ENCODE assay signal across 14 mouse cellular contexts in genomic region chr11:34704384-34705107, GRCm38 (mm10).
DNase-seq lines count a peak whose midpoint lies in the region; ATAC-seq and TF ChIP-seq lines count a peak whose summit lies in the region.
"Had no signal": no experiment of that assay in that cellular context is flagged by ENCODE, and none has a peak within 500 bp of the region (broad histone marks: within the 10 kb centered on the region; RNA-seq: fewer than 3 reads in every experiment).

No protein-coding gene starts in this region.

- H3K36me3 ChIP-seq in kidney, postnatal 0 days (ENCODE audit: insufficient read depth, low read length) = no peaks in the 10 kb centered on the region
- no peaks in the 10 kb centered on the region for H3K36me3 ChIP-seq in kidney, embryonic 14.5 days (ENCODE audit: control insufficient read depth, insufficient read depth, low read length)
- no peaks in the 10 kb centered on the region for H3K36me3 ChIP-seq in midbrain, embryonic 14.5 days (ENCODE audit: control insufficient read depth, insufficient read depth, low read length)
- no peaks in the 10 kb centered on the region for H3K36me3 ChIP-seq in kidney, embryonic 15.5 days
- no peaks in the 10 kb centered on the region for H3K36me3 ChIP-seq in lung, postnatal 0 days (ENCODE audit: insufficient read depth, low read length)
- H3K36me3 ChIP-seq: forebrain, embryonic 12.5 days; G1E; heart, embryonic 15.5 days had no signal

- DNase-seq in cerebellum, adult 2 months = no peak
- no peak for DNase-seq in cerebellum, adult 9-11 months
- peak; percentile 24 for DNase-seq in kidney, postnatal 0 days (ENCODE audit: low spot score)
- no peak for DNase-seq in Patski (ENCODE audit: low read depth, low spot score)
- DNase-seq in midbrain, embryonic 14.5 days = peak; percentile 77
- no peak for DNase-seq in lung, postnatal 0 days (ENCODE audit: low spot score)
- DNase-seq: gastrocnemius, postnatal 25 days; kidney, adult 18-20 months; thymus, adult 18-20 months had no signal

- CTCF ChIA-PET in Patski (lab: Charles Lee) = no interaction called here

- H3K9me3 ChIP-seq in kidney, postnatal 0 days (replicated peaks; ENCODE audit: low read length) = no peaks in the 10 kb centered on the region
- H3K9me3 ChIP-seq in kidney, embryonic 14.5 days (ENCODE audit: control insufficient read depth, low read length) = no peaks in the 10 kb centered on the region
- no peaks in the 10 kb centered on the region for H3K9me3 ChIP-seq in midbrain, embryonic 14.5 days (ENCODE audit: control insufficient read depth, low read length)
- no peaks in the 10 kb centered on the region for H3K9me3 ChIP-seq in kidney, embryonic 15.5 days (replicated peaks)
- H3K9me3 ChIP-seq in lung, postnatal 0 days (ENCODE audit: low read length) = no peaks in the 10 kb centered on the region
- H3K9me3 ChIP-seq: forebrain, embryonic 12.5 days; heart, embryonic 15.5 days had no signal

- no peaks in the 10 kb centered on the region for H3K4me1 ChIP-seq in cerebellum, adult 2 months (ENCODE audit: control insufficient read depth, insufficient read depth, low read length)
- no peaks in the 10 kb centered on the region for H3K4me1 ChIP-seq in kidney, postnatal 0 days (replicated peaks; ENCODE audit: insufficient read depth, low read length)
- no peaks in the 10 kb centered on the region for H3K4me1 ChIP-seq in kidney, embryonic 14.5 days (ENCODE audit: control insufficient read depth, insufficient read depth, low read length)
- H3K4me1 ChIP-seq in midbrain, embryonic 14.5 days (ENCODE audit: control insufficient read depth, insufficient read depth, low read length) = no peaks in the 10 kb centered on the region
- no peaks in the 10 kb centered on the region for H3K4me1 ChIP-seq in kidney, embryonic 15.5 days
- no peaks in the 10 kb centered on the region for H3K4me1 ChIP-seq in lung, postnatal 0 days (ENCODE audit: insufficient read depth, low read depth, low read length)
- H3K4me1 ChIP-seq: forebrain, embryonic 12.5 days; heart, embryonic 15.5 days had no signal

- POLR2A ChIA-PET in Patski (lab: Charles Lee) = no interaction called here

- H3K4me2 ChIP-seq in kidney, postnatal 0 days (ENCODE audit: low read length) = no peak overlapping the region
- no peak overlapping the region for H3K4me2 ChIP-seq in kidney, embryonic 14.5 days (replicated peaks; ENCODE audit: low read depth, low read length)
- H3K4me2 ChIP-seq in midbrain, embryonic 14.5 days (ENCODE audit: low read length) = no peak overlapping the region
- no peak overlapping the region for H3K4me2 ChIP-seq in kidney, embryonic 15.5 days
- H3K4me2 ChIP-seq in lung, postnatal 0 days (replicated peaks; ENCODE audit: low read depth, low read length) = no peak overlapping the region
- H3K4me2 ChIP-seq: forebrain, embryonic 12.5 days; heart, embryonic 15.5 days had no signal

- H3K9ac ChIP-seq in kidney, postnatal 0 days (ENCODE audit: low read depth, low read length) = no peak overlapping the region
- no peak overlapping the region for H3K9ac ChIP-seq in kidney, embryonic 14.5 days (ENCODE audit: low read depth, low read length)
- no peak overlapping the region for H3K9ac ChIP-seq in midbrain, embryonic 14.5 days (replicated peaks; ENCODE audit: low read length)
- H3K9ac ChIP-seq in kidney, embryonic 15.5 days = no peak overlapping the region
- no peak overlapping the region for H3K9ac ChIP-seq in lung, postnatal 0 days (replicated peaks; ENCODE audit: low read depth)
- H3K9ac ChIP-seq: forebrain, embryonic 12.5 days; heart, embryonic 15.5 days had no signal

- TF ChIP-seq CTCF in cerebellum, adult 2 months (IDR thresholded peaks at IDR 0.05; ENCODE audit: borderline replicate concordance, insufficient read depth, low read depth, low read length) = 0 out of 2 replicates have a peak, but pooled peaks have one; percentile 12
- peak; percentile 55 for TF ChIP-seq CTCF in kidney, postnatal 0 days (IDR thresholded peaks at IDR 0.05; ENCODE audit: low read depth)
- TF ChIP-seq CTCF in Patski (IDR thresholded peaks at IDR 0.05) = no peak
- no peak for TF ChIP-seq CTCF in lung, postnatal 0 days (IDR thresholded peaks at IDR 0.05)

- H3K27ac ChIP-seq in cerebellum, adult 2 months (ENCODE audit: insufficient read depth, low read length) = no peak overlapping the region
- H3K27ac ChIP-seq in kidney, postnatal 0 days = no peak overlapping the region
- H3K27ac ChIP-seq in kidney, embryonic 14.5 days (ENCODE audit: low read depth, low read length) = no peak overlapping the region
- no peak overlapping the region for H3K27ac ChIP-seq in midbrain, embryonic 14.5 days (replicated peaks; ENCODE audit: low read depth, low read length)
- no peak overlapping the region for H3K27ac ChIP-seq in kidney, embryonic 15.5 days
- no peak overlapping the region for H3K27ac ChIP-seq in lung, postnatal 0 days (ENCODE audit: low read length)
- H3K27ac ChIP-seq: forebrain, embryonic 12.5 days; heart, embryonic 15.5 days had no signal

- no peak for ATAC-seq in kidney, postnatal 0 days (replicated peaks; ENCODE audit: low FRiP score, low read depth)
- ATAC-seq in kidney, embryonic 14.5 days (ENCODE audit: low FRiP score, low TSS enrichment) = no peak
- peak; percentile 26 for ATAC-seq in Patski
- ATAC-seq in midbrain, embryonic 14.5 days (ENCODE audit: low FRiP score, low TSS enrichment) = peak; percentile 48; the same call in 1 of the 2 replicates
- no peak for ATAC-seq in kidney, embryonic 15.5 days (replicated peaks; ENCODE audit: low FRiP score)
- ATAC-seq in lung, postnatal 0 days = no peak

- TF ChIP-seq EP300 in lung, postnatal 0 days (IDR thresholded peaks at IDR 0.05) = no peak

- in situ Hi-C loops in Patski (cut with MboI; ENCODE audit: low pct_unique_long_range_greater_than_20kb) = no loop called here

- 53% methylated on average over 8 of the region's 8 CpGs for WGBS in cerebellum, adult 2 months
- 54% methylated on average over 8 of the region's 8 CpGs for WGBS in kidney, postnatal 0 days
- 62% methylated on average over 8 of the region's 8 CpGs for WGBS in kidney, embryonic 14.5 days
- 60% methylated on average over 8 of the region's 8 CpGs for WGBS in midbrain, embryonic 14.5 days
- 60% methylated on average over 8 of the region's 8 CpGs for WGBS in kidney, embryonic 15.5 days
- 48% methylated on average over 8 of the region's 8 CpGs for WGBS in lung, postnatal 0 days

- H3K27me3 ChIP-seq in cerebellum, adult 2 months (ENCODE audit: control insufficient read depth, insufficient read depth, low read length) = no peaks in the 10 kb centered on the region
- H3K27me3 ChIP-seq in kidney, postnatal 0 days (ENCODE audit: insufficient read depth, low read length) = no peaks in the 10 kb centered on the region
- H3K27me3 ChIP-seq in kidney, embryonic 14.5 days (ENCODE audit: control insufficient read depth, insufficient read depth, low read length) = no peaks in the 10 kb centered on the region
- H3K27me3 ChIP-seq in Patski = no peaks in the 10 kb centered on the region
- H3K27me3 ChIP-seq in midbrain, embryonic 14.5 days (ENCODE audit: control insufficient read depth, insufficient read depth, low read length) = no peaks in the 10 kb centered on the region
- H3K27me3 ChIP-seq in kidney, embryonic 15.5 days = no peaks in the 10 kb centered on the region
- H3K27me3 ChIP-seq in lung, postnatal 0 days (replicated peaks; ENCODE audit: insufficient read depth, low read length) = no peaks in the 10 kb centered on the region
- H3K27me3 ChIP-seq: forebrain, embryonic 12.5 days; heart, embryonic 15.5 days had no signal

- TF ChIP-seq POLR2A in cerebellum, adult 2 months (IDR thresholded peaks at IDR 0.05; ENCODE audit: borderline replicate concordance, insufficient read depth, low read length) = no peak

- no peak overlapping the region for H3K4me3 ChIP-seq in cerebellum, adult 2 months (replicated peaks; ENCODE audit: insufficient read depth, low read depth, low read length)
- H3K4me3 ChIP-seq in kidney, postnatal 0 days (replicated peaks; ENCODE audit: low read depth, low read length) = no peak overlapping the region
- no peak overlapping the region for H3K4me3 ChIP-seq in kidney, embryonic 14.5 days (ENCODE audit: low read length)
- no peak overlapping the region for H3K4me3 ChIP-seq in midbrain, embryonic 14.5 days (replicated peaks; ENCODE audit: low read depth, low read length)
- no peak overlapping the region for H3K4me3 ChIP-seq in kidney, embryonic 15.5 days (replicated peaks)
- H3K4me3 ChIP-seq in lung, postnatal 0 days (ENCODE audit: low read depth, low read length) = no peak overlapping the region
- H3K4me3 ChIP-seq: forebrain, embryonic 12.5 days; heart, embryonic 15.5 days had no signal

Comparison
In these comparisons a context has a peak if more than half of its experiments do, and no peak if none do; other contexts are left out.
1. DNase-seq: peak in kidney, postnatal 0 days (single experiment) and midbrain, embryonic 14.5 days (single experiment); none in cerebellum, adult 2 months (0 of 2), cerebellum, adult 9-11 months (single experiment), Patski (single experiment) and lung, postnatal 0 days (single experiment).
2. CTCF ChIP-seq: peak in cerebellum, adult 2 months (single experiment) and kidney, postnatal 0 days (single experiment); none in Patski (single experiment) and lung, postnatal 0 days (single experiment).
3. ATAC-seq: peak in Patski (single experiment) and midbrain, embryonic 14.5 days (single experiment); none in kidney, postnatal 0 days (single experiment), kidney, embryonic 14.5 days (single experiment), kidney, embryonic 15.5 days (single experiment) and lung, postnatal 0 days (single experiment).